Mouse (Mus musculus): ENCODE data around the gene Defb41. TPM values are rescaled to one million over a fixed set of nuclear protein-coding genes. Genes with fewer than 3 reads are reported as not detected.
"Not testable (repeated sequence)": the region's sequence is repeated elsewhere in the genome, so short reads cannot be mapped to it uniquely, and the experiment has no call there.

Defb41 gene
- not detected in 2 replicates for total RNA-seq (2015)
- not detected in 2 replicates for total RNA-seq (2017)

DNA sequence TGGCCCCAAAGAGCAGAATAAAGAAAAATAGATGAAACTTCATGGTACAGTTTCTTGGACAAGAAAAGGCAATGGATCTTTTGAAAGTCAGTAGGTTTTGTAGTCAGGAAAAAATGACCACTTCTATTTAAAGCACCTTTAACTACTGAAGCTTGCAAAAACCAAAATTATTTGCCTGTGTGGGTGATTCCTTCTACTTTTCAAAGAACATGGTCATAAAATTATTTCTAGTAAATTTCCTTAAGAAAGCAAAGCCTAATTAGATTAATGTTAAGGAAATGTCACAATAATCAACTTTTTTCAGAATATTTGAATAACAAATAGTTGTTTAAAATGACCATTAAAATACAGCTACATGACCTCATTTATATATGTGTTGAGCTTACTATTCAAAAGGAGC, at the start of gene Defb41:
TSS of gene Defb41 (minus strand) at position 101 of the 400 bp plus-strand sequence.
- ATAC-seq (replicated peaks; ENCODE audit: poor library complexity): no peak

DNA sequence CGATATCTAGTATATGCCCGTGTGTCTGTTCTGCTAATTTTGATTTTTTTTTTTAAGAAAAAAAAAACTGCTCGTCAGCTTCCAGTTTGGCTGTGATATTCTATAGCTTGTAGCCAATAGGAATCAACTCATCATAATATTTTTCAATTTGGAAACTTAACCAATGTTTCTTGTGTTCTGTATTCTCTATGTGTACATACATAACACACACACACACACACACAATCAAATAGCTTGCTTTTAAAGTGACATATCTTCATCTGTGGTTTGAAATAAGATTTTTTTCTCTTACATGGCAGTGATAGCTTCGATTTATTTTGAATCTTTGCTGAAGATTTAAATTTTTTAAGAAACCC, 43.5 kb upstream of the Defb41 start:
- ATAC-seq (replicated peaks; ENCODE audit: poor library complexity): no peak

DNA sequence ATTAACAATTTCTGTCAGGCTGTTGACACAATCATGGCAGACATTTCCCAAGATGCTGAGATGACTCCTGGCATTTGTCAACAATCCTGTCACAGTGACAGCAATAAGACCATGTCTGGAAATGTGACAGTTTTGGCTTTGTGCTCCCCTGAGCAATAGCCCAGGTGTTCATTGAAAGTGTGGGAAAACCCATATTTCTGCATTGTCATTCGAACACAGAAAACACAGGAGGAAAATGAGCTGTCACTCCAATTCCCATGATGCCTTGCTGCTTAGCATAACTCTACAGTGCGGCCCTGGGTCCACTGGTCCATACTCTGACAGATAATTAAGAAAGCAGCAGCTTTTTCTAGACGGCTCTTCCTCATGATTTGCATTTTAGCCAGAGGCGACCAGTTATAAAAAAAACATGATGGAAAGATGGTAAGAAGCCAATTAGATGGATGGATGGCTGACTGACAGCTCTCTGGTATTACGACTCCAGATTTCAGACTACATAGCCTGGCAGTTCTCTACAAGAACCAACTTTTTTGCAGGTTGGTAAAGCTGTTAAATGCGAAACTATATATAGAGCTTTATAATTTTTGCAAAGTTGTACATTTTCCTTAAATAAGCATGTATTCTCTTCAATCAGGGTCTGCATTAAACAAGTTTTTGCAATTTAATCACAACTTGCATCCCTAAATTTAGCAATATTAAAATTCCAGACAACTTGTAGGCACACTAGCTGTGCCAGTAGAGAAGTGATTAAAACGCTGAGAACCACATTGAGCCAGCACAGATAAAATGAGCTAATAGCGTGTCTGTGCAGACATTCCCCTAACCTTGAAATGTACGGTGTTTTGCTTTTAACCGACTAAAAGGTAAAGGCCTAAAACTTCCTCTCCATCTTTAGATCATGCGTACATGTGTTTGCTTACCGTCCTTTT, 42.9 kb upstream of the Defb41 start:
- no peak for ATAC-seq (replicated peaks; ENCODE audit: poor library complexity)

DNA sequence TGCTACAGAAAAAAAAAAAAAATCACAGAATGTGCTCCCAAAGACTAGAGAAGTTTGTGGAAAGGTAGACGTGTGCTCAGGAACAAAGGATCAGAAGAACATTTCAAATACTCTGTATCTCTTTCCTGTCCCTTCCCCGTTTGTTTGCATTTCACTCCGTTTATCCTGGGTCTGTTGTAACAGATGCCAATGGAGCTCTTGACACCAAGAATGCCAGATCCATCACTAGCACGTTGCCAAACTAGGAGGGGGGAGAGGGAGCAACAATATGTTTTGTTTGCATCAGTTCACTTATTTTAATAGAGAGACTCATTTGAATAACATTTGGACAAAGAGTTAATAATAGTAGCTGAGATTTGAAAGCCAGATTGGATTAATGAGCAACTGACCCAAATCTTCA, 27.6 kb upstream of the Defb41 start:
- ATAC-seq (replicated peaks; ENCODE audit: poor library complexity): no peak

DNA sequence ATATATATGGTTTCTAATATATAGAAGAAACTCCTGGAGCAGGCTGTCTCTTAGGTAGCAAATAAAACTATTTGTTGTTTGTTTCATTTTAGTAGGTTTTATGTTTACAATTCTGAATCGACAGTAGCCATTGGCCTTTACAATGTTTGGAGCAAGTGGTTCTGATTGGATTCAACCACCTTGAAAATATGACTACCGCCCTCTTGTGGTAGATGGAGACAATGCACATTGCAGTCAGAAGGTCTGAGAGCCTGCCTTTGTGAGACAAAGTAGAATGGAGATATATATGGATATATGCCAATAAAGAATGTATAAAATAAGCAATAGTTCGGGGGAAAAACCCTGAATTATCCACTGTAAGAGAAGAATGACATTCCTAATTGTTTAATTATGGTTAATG, 23.9 kb upstream of the Defb41 start:
- peak; percentile 58 for ATAC-seq (replicated peaks; ENCODE audit: poor library complexity)

DNA sequence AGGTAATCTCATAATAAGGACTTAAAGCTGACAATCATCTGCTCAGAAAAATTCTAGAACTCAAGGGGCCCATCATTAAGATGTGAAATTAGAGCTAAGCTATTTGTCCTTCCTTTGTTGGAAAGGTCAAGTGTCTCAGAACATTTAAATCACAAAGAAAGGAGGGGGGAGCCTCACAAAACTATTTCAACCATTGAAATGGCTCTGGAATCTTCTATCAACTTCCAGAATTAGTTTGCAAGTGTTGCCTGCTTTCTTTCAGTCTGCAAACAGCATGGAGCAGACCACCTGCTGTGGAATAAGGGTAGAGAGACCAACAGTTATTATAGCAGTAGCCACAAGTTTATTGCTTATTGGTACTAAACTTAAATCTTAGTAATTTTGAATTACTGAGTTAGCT, 22.4 kb upstream of the Defb41 start:
- no peak for ATAC-seq (replicated peaks; ENCODE audit: poor library complexity)

- peak; percentile 87 for ATAC-seq (replicated peaks; ENCODE audit: poor library complexity)
These were observed 6.2 kb upstream of the Defb41 start for GRCm38 (mm10) chr1:18271095-18271494.

GRCm38 (mm10) chr1:18268845-18269244, 3.9 kb upstream of the Defb41 start:
- ATAC-seq (replicated peaks; ENCODE audit: poor library complexity): no peak

- not testable (repeated sequence) for ATAC-seq (replicated peaks; ENCODE audit: poor library complexity)
These were observed 18.9 kb downstream of the Defb41 start for GRCm38 (mm10) chr1:18245801-18246580.

- ATAC-seq (replicated peaks; ENCODE audit: poor library complexity): no peak
These were observed 27.6 kb downstream of the Defb41 start, which contains the start of gene Defb18 for GRCm38 (mm10) chr1:18237343-18237742. Defb18 (minus strand) TSS chr1:18237443.

- ATAC-seq (replicated peaks; ENCODE audit: poor library complexity): no peak
These were observed 41.5 kb downstream of the Defb41 start for GRCm38 (mm10) chr1:18223385-18223945.

Other genes starting within 250 kb of the Defb41 start
- gene Crisp4, start 119.2 kb downstream of the Defb41 start, total RNA-seq (2015): not detected in 2 replicates
- gene Crisp4, start 119.2 kb downstream of the Defb41 start, total RNA-seq (2017): not detected in 2 replicates
- not detected in 2 replicates for gene Defb18, start 27.7 kb downstream of the Defb41 start, total RNA-seq (2015)
- not detected in 2 replicates for gene Defb18, start 27.7 kb downstream of the Defb41 start, total RNA-seq (2017)